Mouse (Mus musculus) midbrain, embryonic 16.5 days (tissue): ENCODE measurements around the gene Olfr617. TPM values are rescaled to one million over a fixed set of nuclear protein-coding genes. Genes with fewer than 3 reads are reported as not detected.
"Not testable (repeated sequence)": the region's sequence is repeated elsewhere in the genome, so short reads cannot be mapped to it uniquely, and the experiment has no call there.

Experiments
- ATAC-seq: fragments of 200-750 bp; cut with Nextera tagmentation; 2 replicates; pipeline ENCODE4 v1.8.0; 2017; ENCODE audit warnings: moderate TSS enrichment
- H3K27ac ChIP-seq: fragments of 300-500 bp; sonication (generic); 2 replicates; pipeline ENCODE4 v1.5.1; 2014; ENCODE audit warnings: mild to moderate bottlenecking, low read length, mixed read lengths
- H3K27me3 ChIP-seq: fragments of 300-500 bp; sonication (generic); 2 replicates; pipeline ENCODE4 v1.6.1; 2014; ENCODE audit warnings: low read depth, low read length, mixed read lengths; ENCODE audit not compliant: control insufficient read depth, insufficient read depth
- H3K36me3 ChIP-seq: fragments of 300-500 bp; sonication (generic); 2 replicates; pipeline ENCODE4 v1.6.1; 2014; ENCODE audit warnings: mild to moderate bottlenecking, low read length, moderate library complexity, mixed read lengths; ENCODE audit not compliant: control insufficient read depth, insufficient read depth
- H3K4me1 ChIP-seq: fragments of 300-500 bp; sonication (generic); 2 replicates; pipeline ENCODE4 v1.6.1; 2014; ENCODE audit warnings: mild to moderate bottlenecking, low read length, mixed read lengths; ENCODE audit not compliant: control insufficient read depth, insufficient read depth
- H3K4me2 ChIP-seq: fragments of 300-500 bp; sonication (generic); 2 replicates; pipeline ENCODE4 v1.6.1; 2014; ENCODE audit warnings: mild to moderate bottlenecking, low read length, mixed read lengths
- H3K4me3 ChIP-seq: fragments of 300-500 bp; sonication (generic); 2 replicates; pipeline ENCODE4 v1.5.1; 2014; ENCODE audit warnings: low read depth, mild to moderate bottlenecking, low read length, moderate library complexity, mixed read lengths
- H3K9ac ChIP-seq: fragments of 300-500 bp; sonication (generic); 2 replicates; pipeline ENCODE4 v1.6.1; 2014; ENCODE audit warnings: low read depth, low read length, mixed read lengths
- H3K9me3 ChIP-seq: fragments of 300-500 bp; sonication (generic); replicated peaks from 2 replicates; pipeline ENCODE4 v1.6.1; 2014; ENCODE audit warnings: mild to moderate bottlenecking, low read length, mixed read lengths; ENCODE audit not compliant: control insufficient read depth, poor library complexity, severe bottlenecking
- WGBS: fragments of 180-500 bp; shearing (Covaris S2); extraction: QIAGEN DNeasy Blood & Tissue Kit; methylation state at CpG from one replicate; pipeline ENCODE4 v1.1.7; 2014; 5-methylcytosine and 5-hydroxymethylcytosine counted together
- polyA plus RNA-seq: library from polyadenylated mRNA; unstranded; fragments of >200 nt; fragmentation: Nextera tagmentation; extraction: Ambion mirVana; gene quantifications from 2 replicates; pipeline ENCODE4 v1.2.1, GENCODE M21; 2015

The Olfr617 gene
- polyA plus RNA-seq: not detected in 2 replicates

DNA sequence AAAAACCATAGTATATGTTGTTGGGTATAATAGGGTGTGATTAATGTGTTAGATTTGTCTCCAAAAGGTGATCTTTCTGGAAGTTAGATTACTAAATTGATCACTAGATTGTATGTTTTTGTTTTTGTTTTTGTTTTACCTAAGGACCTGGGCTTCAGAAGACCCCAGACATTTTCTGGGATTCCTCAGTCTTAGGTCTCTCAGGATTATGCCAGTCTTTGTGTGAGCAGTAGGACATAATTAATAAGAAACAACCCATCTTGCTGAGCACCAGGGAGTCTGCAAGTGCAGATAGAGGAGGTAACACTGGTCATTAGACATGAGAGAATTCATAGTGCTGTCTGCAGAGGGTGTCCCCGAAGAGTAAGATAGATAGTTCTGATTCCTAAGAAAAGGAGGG, at the start of gene Olfr617:
Gene Olfr617, plus strand, starts transcription at position 301 of the 400 bp plus-strand sequence.
- H3K9me3 ChIP-seq: no peaks in the 10 kb centered on the region
- 91% methylated on average over 1 of the region's 1 CpGs for WGBS
- no peak for ATAC-seq
- H3K36me3 ChIP-seq: no peaks in the 10 kb centered on the region
- no peak within 1 kb of the TSS for H3K4me3 ChIP-seq
- H3K4me2 ChIP-seq: no peak within 1 kb of the TSS
- H3K27me3 ChIP-seq: no peaks in the 10 kb centered on the region
- no peak within 1 kb of the TSS for H3K27ac ChIP-seq
- H3K9ac ChIP-seq: no peak within 1 kb of the TSS
- no peaks in the 10 kb centered on the region for H3K4me1 ChIP-seq

GRCm38 (mm10) chr7:103542617-103543016, 30.2 kb upstream of the Olfr617 start, which contains the start of gene Olfr612:
TSS of gene Olfr612 (minus strand) at chr7:103542717.
- H3K9ac ChIP-seq, H3K4me3 ChIP-seq, H3K27me3 ChIP-seq, H3K27ac ChIP-seq, ATAC-seq, H3K36me3 ChIP-seq, H3K9me3 ChIP-seq, H3K4me1 ChIP-seq, H3K4me2 ChIP-seq: not testable (repeated sequence)
- WGBS: 81% methylated on average over 2 of the region's 2 CpGs

DNA sequence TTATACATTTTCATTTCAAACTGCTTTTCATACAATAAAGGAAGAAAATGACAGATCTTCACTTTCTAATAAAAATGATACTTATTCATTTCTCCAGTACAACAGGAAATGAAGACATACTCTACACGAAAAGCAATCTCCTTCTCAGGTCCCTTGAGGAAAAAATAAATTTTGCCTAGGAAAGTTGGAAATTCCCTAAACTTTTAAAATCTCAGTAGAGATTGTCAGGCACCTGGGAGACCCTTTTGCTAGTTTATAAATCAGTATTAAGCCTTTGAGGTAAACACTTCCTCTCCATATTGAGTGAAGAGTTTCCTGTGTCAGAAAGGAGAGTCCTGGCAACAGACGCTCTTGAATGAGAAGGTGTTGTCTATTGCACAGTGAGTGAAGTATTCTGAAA, 25.1 kb upstream of the Olfr617 start, which contains the start of gene Olfr613:
Gene Olfr613, plus strand, starts transcription at position 301 of the 400 bp plus-strand sequence.
- whole genome bisulfite sequencing: 81% methylated on average over 2 of the region's 2 CpGs
- no peak for ATAC-seq
- Histone ChIP-seq H3K4me1 (no peaks in the 10 kb centered on the region), H3K36me3 (no peaks in the 10 kb centered on the region), H3K4me2 (no peak within 1 kb of the TSS), H3K27ac (no peak within 1 kb of the TSS), H3K9me3 (no peaks in the 10 kb centered on the region), H3K9ac (no peak within 1 kb of the TSS), H3K4me3 (no peak within 1 kb of the TSS), H3K27me3 (no peaks in the 10 kb centered on the region)

- Histone ChIP-seq H3K36me3 (no peaks in the 10 kb centered on the region), H3K4me3 (no peak within 1 kb of the TSS), H3K9me3 (no peaks in the 10 kb centered on the region), H3K9ac (no peak within 1 kb of the TSS), H3K4me1 (no peaks in the 10 kb centered on the region), H3K4me2 (no peak within 1 kb of the TSS), H3K27me3 (no peaks in the 10 kb centered on the region), H3K27ac (no peak within 1 kb of the TSS)
- WGBS: 90% methylated on average over 2 of the region's 2 CpGs
- ATAC-seq: no peak
These were observed 17.1 kb upstream of the Olfr617 start, which contains the start of gene Olfr615 for GRCm38 (mm10) chr7:103555779-103556178. TSS of gene Olfr615 (plus strand) at chr7:103556079.

- H3K27ac ChIP-seq: no peak within 1 kb of the TSS
- no peak within 1 kb of the TSS for H3K9ac ChIP-seq
- H3K27me3 ChIP-seq: no peaks in the 10 kb centered on the region
- no peaks in the 10 kb centered on the region for H3K36me3 ChIP-seq
- WGBS: 78% methylated on average over 3 of the region's 3 CpGs
- H3K4me2 ChIP-seq: no peak within 1 kb of the TSS
- H3K4me3 ChIP-seq: no peak within 1 kb of the TSS
- no peaks in the 10 kb centered on the region for H3K4me1 ChIP-seq
- ATAC-seq: no peak
- H3K9me3 ChIP-seq: no peaks in the 10 kb centered on the region
These were observed 3.8 kb upstream of the Olfr617 start, which contains the start of gene Olfr616 for GRCm38 (mm10) chr7:103569043-103569442. TSS of gene Olfr616 (minus strand) at chr7:103569143.

GRCm38 (mm10) chr7:103589803-103590202, 16.9 kb downstream of the Olfr617 start, which contains the start of gene Olfr618:
TSS of gene Olfr618 (plus strand) at chr7:103590103.
- WGBS: 57% methylated on average over 2 of the region's 2 CpGs
- H3K27me3 ChIP-seq: no peaks in the 10 kb centered on the region

DNA sequence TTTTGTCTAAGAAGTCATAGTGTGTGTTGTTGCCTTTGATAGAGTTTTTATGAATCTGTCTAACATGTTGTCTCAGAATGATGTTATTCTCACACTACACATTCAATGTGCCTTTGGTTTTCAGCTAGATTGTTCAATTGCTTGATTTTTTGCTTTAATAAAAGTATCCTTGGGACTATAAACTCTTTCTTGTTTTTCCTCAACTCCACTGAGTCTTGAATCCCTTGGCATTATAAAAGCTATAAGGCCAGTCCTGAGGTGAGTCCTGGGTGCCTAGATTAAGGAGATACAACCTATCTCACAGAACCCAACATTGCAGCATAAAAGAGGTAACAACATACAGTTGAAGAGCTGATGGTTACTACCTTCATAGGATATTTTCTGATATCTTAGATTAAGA, 27.4 kb downstream of the Olfr617 start, which contains the start of gene Olfr619:
Gene Olfr619, plus strand, starts transcription at position 301 of the 400 bp plus-strand sequence.
- Histone ChIP-seq H3K9me3 (no peaks in the 10 kb centered on the region), H3K4me2 (no peak within 1 kb of the TSS), H3K27ac (no peak within 1 kb of the TSS), H3K27me3 (no peaks in the 10 kb centered on the region), H3K4me1 (no peaks in the 10 kb centered on the region), H3K9ac (no peak within 1 kb of the TSS), H3K4me3 (no peak within 1 kb of the TSS), H3K36me3 (no peaks in the 10 kb centered on the region)
- ATAC-seq: no peak

More at GRCm38 (mm10) chr7:103589803-103590202, 16.9 kb downstream of the Olfr617 start, which contains the start of gene Olfr618:
- Histone ChIP-seq H3K9me3 (no peaks in the 10 kb centered on the region), H3K4me1 (no peaks in the 10 kb centered on the region), H3K36me3 (no peaks in the 10 kb centered on the region), H3K27ac (no peak within 1 kb of the TSS), H3K4me2 (no peak within 1 kb of the TSS), H3K4me3 (no peak within 1 kb of the TSS), H3K9ac (no peak within 1 kb of the TSS)
- ATAC-seq: no peak

- no peaks in the 10 kb centered on the region for H3K27me3 ChIP-seq
- H3K4me3 ChIP-seq: no peak overlapping the region
- no peaks in the 10 kb centered on the region for H3K4me1 ChIP-seq
- H3K36me3 ChIP-seq: no peaks in the 10 kb centered on the region
- H3K9me3 ChIP-seq: no peaks in the 10 kb centered on the region
- 92% methylated on average over 2 of the region's 2 CpGs for WGBS
- no peak overlapping the region for H3K27ac ChIP-seq
- H3K9ac ChIP-seq: no peak overlapping the region
- no peak overlapping the region for H3K4me2 ChIP-seq
- ATAC-seq: no peak
These were observed 34.6 kb downstream of the Olfr617 start for GRCm38 (mm10) chr7:103607425-103607824.

DNA sequence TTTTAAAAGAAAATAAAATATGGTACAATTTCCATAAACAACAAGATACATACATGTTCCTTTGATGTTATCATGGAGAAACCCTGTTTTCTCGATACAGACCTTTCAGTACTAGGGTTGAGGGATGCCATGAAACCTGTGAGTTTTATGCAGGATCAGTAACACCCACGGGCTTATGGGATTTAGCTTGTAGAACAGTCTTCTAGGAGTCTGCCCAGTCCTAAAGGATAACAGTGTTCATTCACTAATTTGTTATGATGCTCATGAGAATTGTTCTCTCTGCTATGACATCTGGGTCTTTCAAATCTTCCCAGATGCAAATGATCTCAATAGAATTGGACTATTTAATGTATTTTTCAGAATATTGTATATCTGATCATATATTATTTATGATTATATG, 39.6 kb downstream of the Olfr617 start, which contains the start of gene Olfr620:
Gene Olfr620, minus strand, starts transcription at position 101 of the 400 bp plus-strand sequence.
- Histone ChIP-seq H3K27me3 (no peaks in the 10 kb centered on the region), H3K36me3 (no peaks in the 10 kb centered on the region), H3K9me3 (no peaks in the 10 kb centered on the region), H3K27ac (no peak within 1 kb of the TSS), H3K4me1 (no peaks in the 10 kb centered on the region), H3K4me3 (no peak within 1 kb of the TSS), H3K9ac (no peak within 1 kb of the TSS), H3K4me2 (no peak within 1 kb of the TSS)
- 83% methylated on average over 2 of the region's 2 CpGs for WGBS
- ATAC-seq: no peak
